Mouse (Mus musculus) colon, adult 2 months (tissue): ENCODE measurements around the gene Olfr340. TPM values are rescaled to one million over a fixed set of nuclear protein-coding genes. Genes with fewer than 3 reads are reported as not detected.

Experiments used
- polyA plus RNA-seq: library from polyadenylated mRNA; depleted of rRNA; stranded (reverse); fragments of >200 nt; gene quantifications from 2 replicates; pipeline ENCODE4 v1.2.3, GENCODE M21; 2012; rRNA removed

The Olfr340 gene
- polyA plus RNA-seq: not detected in 2 replicates

DNA sequence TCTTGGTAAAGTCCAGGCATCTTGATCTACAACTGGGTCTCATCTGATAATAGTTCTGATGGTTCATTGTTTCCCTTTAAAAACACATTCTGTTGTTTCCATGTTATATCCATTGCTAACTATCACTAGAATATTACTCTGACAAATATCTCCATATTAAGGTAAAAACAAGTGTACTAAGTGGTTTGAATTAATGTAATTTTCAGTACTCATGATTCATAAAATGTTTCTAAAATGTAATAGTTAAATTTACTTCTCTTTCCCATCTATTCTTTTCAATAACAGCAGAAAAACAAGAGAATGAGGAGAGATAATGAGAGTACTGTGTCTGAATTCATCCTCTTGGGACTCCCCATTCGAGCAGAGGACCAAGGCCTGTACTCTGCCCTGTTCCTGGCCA, at the start of gene Olfr340:
Gene Olfr340 (plus strand): TSS at position 301 of the 400 bp plus-strand sequence.

DNA sequence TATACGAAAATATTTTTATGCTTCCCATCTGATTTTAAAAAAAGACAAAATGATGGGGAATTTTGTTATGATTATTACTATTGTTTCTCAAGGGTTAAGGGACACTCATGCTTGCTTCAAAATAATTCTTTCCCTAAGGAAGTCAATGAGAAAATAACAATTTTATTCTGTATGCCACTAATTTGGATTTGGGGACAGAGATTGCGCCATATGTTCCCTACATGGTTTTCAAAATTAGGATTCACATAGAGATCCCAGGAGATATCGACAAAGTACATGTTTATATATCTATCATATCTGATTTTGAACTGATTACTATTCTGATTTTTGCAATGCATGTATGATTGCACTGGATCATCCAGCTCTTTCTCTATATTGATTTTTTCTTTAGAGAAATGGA, 33.7 kb upstream of the Olfr340 start, which contains the start of gene Olfr339:
Gene Olfr339 (plus strand): TSS at position 301 of the 400 bp plus-strand sequence.

DNA sequence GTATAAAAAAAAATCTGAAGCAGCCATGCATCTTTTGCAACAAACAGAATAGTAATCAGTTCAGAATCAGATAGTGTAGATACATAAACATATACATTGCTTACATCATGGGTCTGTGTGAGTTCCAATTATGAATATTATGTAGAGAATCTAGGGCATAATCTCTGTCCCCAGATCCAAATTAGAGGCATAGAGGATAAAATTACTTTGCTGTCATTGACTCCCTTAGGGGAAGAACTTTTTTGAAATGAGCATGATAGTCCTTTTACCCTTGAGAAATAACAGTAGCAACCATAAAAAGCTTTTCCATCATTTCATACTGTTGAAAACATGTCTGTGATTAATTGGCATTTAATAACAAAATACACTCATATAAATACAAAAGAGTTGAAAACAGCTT, 30.0 kb downstream of the Olfr340 start, which contains the start of gene Olfr341:
Gene Olfr341 (minus strand): TSS at position 101 of the 400 bp plus-strand sequence.

Other genes with a start within 250 kb of the Olfr340 start
- 36.4 and 46.0 TPM in 2 replicates for gene Ptgs1, start 222.2 kb upstream of the Olfr340 start, polyA plus RNA-seq
- not detected in 2 replicates for gene Olfr338, start 79.1 kb upstream of the Olfr340 start, polyA plus RNA-seq
- not detected in 2 replicates for gene Olfr339, start 33.6 kb upstream of the Olfr340 start, polyA plus RNA-seq
- not detected in 2 replicates for gene Olfr341, start 29.9 kb downstream of the Olfr340 start, polyA plus RNA-seq
- not detected in 2 replicates for gene Olfr342, start 72.4 kb downstream of the Olfr340 start, polyA plus RNA-seq
- gene Olfr344, start 114.1 kb downstream of the Olfr340 start, polyA plus RNA-seq: not detected in 2 replicates
- not detected in 2 replicates for gene Olfr345, start 187.5 kb downstream of the Olfr340 start, polyA plus RNA-seq
- not detected in 2 replicates for gene Olfr346, start 233.2 kb downstream of the Olfr340 start, polyA plus RNA-seq